Mouse (Mus musculus) spleen, postnatal 36 days (tissue): Measurements from ENCODE around the gene Izumo1r.

Experiments
- DNase-seq, 2 experiments: peaks; one replicate each; pipeline ENCODE4 v3.0.0; 2022; ENCODE audit warnings: low spot score in 2 of 2, mixed read lengths in 1 of 2

Gene Izumo1r

GRCm38 (mm10) chr9:14903581-14904378 is at the start of gene Izumo1r:
Izumo1r (minus strand) TSS chr9:14903949.
- peak; percentile 69 to 71 for DNase-seq

GRCm38 (mm10) chr9:14951072-14951471 is 47.3 kb upstream of the Izumo1r start:
- DNase-seq: no peak

GRCm38 (mm10) chr9:14948843-14949242 is 45.1 kb upstream of the Izumo1r start:
- no peak for DNase-seq

- no peak for DNase-seq
Measured at GRCm38 (mm10) chr9:14946677-14947076, 42.9 kb upstream of the Izumo1r start.

- DNase-seq: no peak
Measured at GRCm38 (mm10) chr9:14945919-14946318, 42.2 kb upstream of the Izumo1r start.

GRCm38 (mm10) chr9:14942143-14942720 is 38.5 kb upstream of the Izumo1r start:
- no peak for DNase-seq

- DNase-seq: no peak
Measured at GRCm38 (mm10) chr9:14939610-14940009, 35.9 kb upstream of the Izumo1r start.

GRCm38 (mm10) chr9:14937308-14937707 is 33.6 kb upstream of the Izumo1r start:
- DNase-seq: no peak

- no peak for DNase-seq
Measured at GRCm38 (mm10) chr9:14934851-14935250, 31.1 kb upstream of the Izumo1r start.

GRCm38 (mm10) chr9:14931943-14932342 is 28.2 kb upstream of the Izumo1r start:
- DNase-seq: no peak

- no peak for DNase-seq
Measured at GRCm38 (mm10) chr9:14931211-14931610, 27.5 kb upstream of the Izumo1r start.

- DNase-seq: peak; percentile 74 to 81
Measured at GRCm38 (mm10) chr9:14926593-14926992, 22.8 kb upstream of the Izumo1r start.

GRCm38 (mm10) chr9:14923625-14924024 is 19.9 kb upstream of the Izumo1r start:
- no peak for DNase-seq

- DNase-seq: no peak
Measured at GRCm38 (mm10) chr9:14921971-14922560, 18.3 kb upstream of the Izumo1r start.

GRCm38 (mm10) chr9:14921254-14921653 is 17.5 kb upstream of the Izumo1r start:
- no peak for DNase-seq

GRCm38 (mm10) chr9:14920608-14921007 is 16.9 kb upstream of the Izumo1r start:
- no peak for DNase-seq

- DNase-seq: no peak
Measured at GRCm38 (mm10) chr9:14918825-14919668, 15.3 kb upstream of the Izumo1r start.

- DNase-seq: no peak
Measured at GRCm38 (mm10) chr9:14917661-14918060, 13.9 kb upstream of the Izumo1r start.

- DNase-seq: no peak
Measured at GRCm38 (mm10) chr9:14912037-14912436, 8.3 kb upstream of the Izumo1r start.

- no peak for DNase-seq
Measured at GRCm38 (mm10) chr9:14909981-14910380, 6.2 kb upstream of the Izumo1r start.

GRCm38 (mm10) chr9:14907816-14908415 is 4.2 kb upstream of the Izumo1r start:
- no peak for DNase-seq

GRCm38 (mm10) chr9:14905956-14906355 is 2.2 kb upstream of the Izumo1r start:
- DNase-seq: no peak
